Mouse (Mus musculus): ENCODE data around the gene Sap30bp. TPM values are rescaled to one million over a fixed set of nuclear protein-coding genes. Genes with fewer than 3 reads are reported as not detected.
A peak's percentile ranks its signal among the peaks of the same experiment; 100 is the strongest.

Sap30bp gene
- total RNA-seq, 2 experiments from 2014 or later: 9.2 to 10.1 TPM

- peak; percentile 21 for DNase-seq (ENCODE audit: low spot score)
Measured at GRCm38 (mm10) chr11:115955195-115955858, 22.2 kb downstream of the Sap30bp start.

- DNase-seq (ENCODE audit: low spot score): no peak
Measured at GRCm38 (mm10) chr11:115956453-115956852, 23.4 kb downstream of the Sap30bp start.

GRCm38 (mm10) chr11:115957971-115958370, 24.9 kb downstream of the Sap30bp start:
- no peak for DNase-seq (ENCODE audit: low spot score)

- no peak for DNase-seq (ENCODE audit: low spot score)
Measured at GRCm38 (mm10) chr11:115959018-115959417, 25.9 kb downstream of the Sap30bp start.

GRCm38 (mm10) chr11:115962651-115963412, 29.8 kb downstream of the Sap30bp start:
- no peak for DNase-seq (ENCODE audit: low spot score)

GRCm38 (mm10) chr11:115964977-115965604, 32.0 kb downstream of the Sap30bp start:
- no peak for DNase-seq (ENCODE audit: low spot score)

GRCm38 (mm10) chr11:115968731-115969405, 35.8 kb downstream of the Sap30bp start:
- no peak for DNase-seq (ENCODE audit: low spot score)

- no peak for DNase-seq (ENCODE audit: low spot score)
Measured at GRCm38 (mm10) chr11:115970006-115970673, 37.1 kb downstream of the Sap30bp start.

GRCm38 (mm10) chr11:115971016-115971415, 37.9 kb downstream of the Sap30bp start:
- no peak for DNase-seq (ENCODE audit: low spot score)

GRCm38 (mm10) chr11:115974309-115975082, 41.4 kb downstream of the Sap30bp start, which contains the start of gene Itgb4:
Gene Itgb4 (plus strand): TSS chr11:115974709.
- DNase-seq (ENCODE audit: low spot score): no peak

GRCm38 (mm10) chr11:115975083-115975420, 42.0 kb downstream of the Sap30bp start:
- DNase-seq (ENCODE audit: low spot score): no peak

- DNase-seq (ENCODE audit: low spot score): no peak
Measured at GRCm38 (mm10) chr11:115975544-115975943, 42.5 kb downstream of the Sap30bp start.

- DNase-seq (ENCODE audit: low spot score): no peak
Measured at GRCm38 (mm10) chr11:115982472-115982871, 49.4 kb downstream of the Sap30bp start.

- no peak for DNase-seq (ENCODE audit: low spot score)
Measured at GRCm38 (mm10) chr11:115983291-115983690, 50.2 kb downstream of the Sap30bp start.

GRCm38 (mm10) chr11:115989686-115990085, 56.6 kb downstream of the Sap30bp start:
- no peak for DNase-seq (ENCODE audit: low spot score)

- DNase-seq (ENCODE audit: low spot score): no peak
Measured at GRCm38 (mm10) chr11:115992098-115992497, 59.0 kb downstream of the Sap30bp start.

GRCm38 (mm10) chr11:115995256-115995655, 62.2 kb downstream of the Sap30bp start:
- no peak for DNase-seq (ENCODE audit: low spot score)

GRCm38 (mm10) chr11:115997047-115997446, 64.0 kb downstream of the Sap30bp start:
- DNase-seq (ENCODE audit: low spot score): no peak

GRCm38 (mm10) chr11:115997662-115998061, 64.6 kb downstream of the Sap30bp start:
- DNase-seq (ENCODE audit: low spot score): no peak

GRCm38 (mm10) chr11:115999027-115999426, 65.9 kb downstream of the Sap30bp start:
- DNase-seq (ENCODE audit: low spot score): no peak

Measured in gastrocnemius, adult 18-20 months (tissue).